Mouse (Mus musculus) gastrocnemius, adult 2 months (tissue): ENCODE data around the gene Atp2c2. TPM values are rescaled to one million over a fixed set of nuclear protein-coding genes. Genes with fewer than 3 reads are reported as not detected.

Source experiments
- DNase-seq: peaks from one replicate; pipeline ENCODE4 v3.0.0; 2022
- H3K27ac ChIP-seq: fragments of 200-600 bp; 2 replicates; pipeline ENCODE4 v1.8.1; 2022; ENCODE audit warnings: mild to moderate bottlenecking
- H3K4me3 ChIP-seq: fragments of 200-600 bp; 2 replicates; pipeline ENCODE4 v1.8.1; 2022; ENCODE audit warnings: mild to moderate bottlenecking, moderate library complexity
- CTCF ChIP-seq: fragments of 200-600 bp; IDR thresholded peaks from 2 replicates; pipeline ENCODE4 v1.8.1; 2022; ENCODE audit warnings: antibody characterized with exemption, mild to moderate bottlenecking, moderate library complexity
- intact Hi-C: fragments of 180-260 bp; cut with DNase I; formaldehyde crosslinking; loops from one replicate; pipeline ENCODE4 v1.15.1; 2025
- total RNA-seq, 2 experiments: library from RNA; stranded (reverse); gene quantifications; 2 replicates each; pipeline ENCODE4 v1.2.3; 2021

The Atp2c2 gene
- total RNA-seq, 2 experiments from 2014 or later: 0.08 to 0.10 TPM

DNA sequence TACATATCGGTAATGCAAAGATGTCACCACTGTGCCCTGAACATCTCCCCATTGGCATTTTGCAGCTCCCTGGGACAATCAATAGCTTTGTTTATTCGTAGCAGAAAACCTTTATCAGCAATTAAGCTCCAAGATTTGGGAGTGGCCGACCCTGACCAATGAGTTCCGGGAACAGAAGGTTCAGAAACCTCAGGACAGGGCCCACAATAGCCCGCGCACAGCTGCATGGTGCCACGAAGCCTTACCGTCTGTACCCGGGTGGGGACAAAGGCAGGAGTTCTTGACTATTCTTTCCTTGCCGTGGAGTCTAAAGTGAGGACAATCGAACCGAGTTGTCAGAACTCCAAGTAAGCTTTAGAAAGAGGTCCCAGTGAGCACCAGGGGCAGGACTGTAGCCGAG lies 32.3 kb downstream of the Atp2c2 start:
- intact Hi-C loops: no loop called here
- TF ChIP-seq CTCF: no peak
- no peak for DNase-seq
- H3K4me3 ChIP-seq: no peak overlapping the region
- no peak overlapping the region for H3K27ac ChIP-seq

DNA sequence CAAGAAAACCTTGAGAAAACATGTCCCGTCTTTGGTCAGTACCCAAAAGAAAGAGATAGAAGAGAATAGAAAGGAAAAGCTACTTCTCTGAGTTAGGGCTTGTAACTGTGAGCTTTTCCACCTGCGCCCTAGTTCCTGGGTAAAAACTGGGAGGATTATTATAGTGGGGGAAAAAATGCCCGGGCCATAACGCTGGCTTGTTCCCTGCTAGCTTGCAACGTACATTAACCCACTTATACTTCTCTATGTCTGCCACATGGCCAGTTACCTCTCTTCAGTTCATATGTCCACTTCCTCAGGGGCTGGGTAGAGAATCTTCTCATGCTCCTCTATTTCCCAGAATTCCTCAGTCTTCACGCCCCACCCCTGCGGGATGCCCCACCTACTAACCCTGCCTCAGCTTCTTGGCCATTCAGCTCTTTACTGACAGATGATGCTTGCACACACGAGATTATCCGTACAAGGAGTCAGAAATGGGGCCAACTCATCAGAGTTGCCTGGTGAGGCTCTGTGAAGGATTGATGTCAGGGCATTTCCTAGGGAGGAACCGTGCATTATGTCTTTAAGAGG lies 36.6 kb downstream of the Atp2c2 start:
- Histone ChIP-seq H3K4me3 (no peak overlapping the region), H3K27ac (no peak overlapping the region)
- intact Hi-C loops: no loop called here
- no peak for DNase-seq
- no peak for TF ChIP-seq CTCF

DNA sequence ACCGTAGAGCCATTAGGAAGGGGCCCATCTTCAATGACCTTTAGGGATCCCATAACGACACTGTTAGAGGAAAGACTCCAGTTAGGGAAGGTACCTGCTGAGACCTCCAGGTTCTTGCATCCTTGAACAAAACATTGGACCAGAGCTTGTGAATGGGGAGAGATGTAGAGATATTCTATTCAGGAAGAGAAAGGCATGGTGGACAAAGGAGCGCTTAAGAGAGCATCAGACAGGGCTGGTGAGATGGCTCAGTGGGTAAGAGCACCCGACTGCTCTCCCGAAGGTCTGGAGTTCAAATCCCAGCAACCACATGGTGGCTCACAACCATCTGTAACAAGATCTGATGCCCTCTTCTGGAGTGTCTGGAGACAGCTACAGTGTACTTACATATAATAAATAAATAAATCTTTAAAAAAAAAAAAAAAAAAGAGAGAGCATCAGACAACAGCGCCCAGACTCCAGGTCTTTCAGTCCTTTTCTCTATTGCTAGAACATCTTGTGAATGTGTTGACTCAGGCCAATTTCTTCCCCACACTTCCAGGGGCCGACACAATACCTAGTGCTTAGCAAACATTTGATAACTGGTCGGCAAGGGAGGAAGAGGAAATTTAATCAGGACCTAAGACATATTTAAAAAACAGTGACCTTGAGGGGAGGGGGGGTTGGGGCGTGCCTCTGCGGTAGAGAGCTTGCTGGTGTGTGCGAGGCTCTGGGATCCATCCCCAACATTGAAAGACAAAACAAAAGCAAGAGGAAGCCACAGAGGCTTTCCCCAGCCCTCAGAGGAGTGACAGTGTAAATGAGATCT lies 37.5 kb downstream of the Atp2c2 start:
- no peak for DNase-seq
- no peak for TF ChIP-seq CTCF
- H3K4me3 ChIP-seq: no peak overlapping the region
- no peak overlapping the region for H3K27ac ChIP-seq
- intact Hi-C loops: no loop called here

DNA sequence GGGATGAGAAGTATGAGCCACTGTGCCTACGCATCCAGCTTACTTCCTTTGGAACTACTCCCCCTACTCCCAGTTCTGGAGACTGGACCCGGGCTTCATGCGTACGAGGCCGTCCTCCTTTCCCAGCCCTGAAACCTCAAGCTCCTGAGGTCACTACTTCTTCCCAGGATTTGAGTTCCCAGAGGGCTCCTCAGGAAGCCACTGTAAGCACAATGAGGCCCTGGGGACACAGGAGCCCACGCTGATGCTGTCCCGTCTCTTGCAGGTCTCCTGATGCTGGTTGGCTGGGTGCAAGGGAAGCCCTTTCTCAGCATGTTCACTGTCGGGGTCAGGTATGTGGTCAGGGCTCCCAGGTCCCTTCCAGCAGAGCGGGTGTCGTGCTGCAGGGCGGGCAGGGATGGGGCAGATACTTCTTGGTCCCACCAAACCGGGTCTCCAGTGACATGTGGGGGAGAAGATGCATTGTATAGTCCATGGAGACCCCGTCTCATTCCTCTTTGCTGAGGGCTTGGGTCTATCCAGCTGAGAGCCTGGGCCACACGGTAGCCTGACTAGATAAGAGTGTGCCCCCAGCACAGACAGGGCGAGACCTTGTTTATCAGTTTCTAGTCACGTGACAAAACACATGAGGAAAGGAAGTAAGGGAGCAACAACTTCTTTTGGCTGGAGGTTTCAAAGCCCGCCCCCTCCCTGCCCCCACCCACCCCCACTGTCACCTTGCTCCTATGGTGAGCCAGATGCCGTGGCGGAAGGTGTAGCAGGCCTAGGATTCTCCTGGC lies 38.5 kb downstream of the Atp2c2 start:
- no peak for DNase-seq
- no peak overlapping the region for H3K4me3 ChIP-seq
- TF ChIP-seq CTCF: no peak
- no peak overlapping the region for H3K27ac ChIP-seq
- intact Hi-C loops: no loop called here

DNA sequence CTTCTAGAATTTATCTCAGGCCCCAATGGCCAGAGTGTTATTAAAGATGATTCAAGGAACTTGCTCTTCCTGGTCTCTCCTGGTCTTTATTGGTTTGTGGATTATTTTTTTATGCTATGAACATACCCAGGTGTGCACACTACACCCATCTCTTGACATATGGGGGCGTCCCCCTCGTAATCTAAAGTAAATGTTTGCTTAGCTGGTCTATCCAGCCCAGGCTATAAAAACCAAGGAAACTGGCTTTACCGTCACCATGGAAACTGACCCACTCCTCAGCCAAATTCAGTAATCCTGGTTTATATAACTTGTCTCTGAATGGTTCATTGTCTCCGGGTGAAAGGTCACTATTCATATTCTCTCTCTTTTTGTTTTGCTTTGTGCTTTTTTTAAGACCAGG lies 40.8 kb downstream of the Atp2c2 start:
- intact Hi-C loops: loop anchor here (5.0 kb wide), 1 partner anchor 43 kb away; no protein-coding TSS in a partner anchor
- no peak for TF ChIP-seq CTCF
- DNase-seq: no peak
- no peak overlapping the region for H3K4me3 ChIP-seq
- H3K27ac ChIP-seq: no peak overlapping the region

DNA sequence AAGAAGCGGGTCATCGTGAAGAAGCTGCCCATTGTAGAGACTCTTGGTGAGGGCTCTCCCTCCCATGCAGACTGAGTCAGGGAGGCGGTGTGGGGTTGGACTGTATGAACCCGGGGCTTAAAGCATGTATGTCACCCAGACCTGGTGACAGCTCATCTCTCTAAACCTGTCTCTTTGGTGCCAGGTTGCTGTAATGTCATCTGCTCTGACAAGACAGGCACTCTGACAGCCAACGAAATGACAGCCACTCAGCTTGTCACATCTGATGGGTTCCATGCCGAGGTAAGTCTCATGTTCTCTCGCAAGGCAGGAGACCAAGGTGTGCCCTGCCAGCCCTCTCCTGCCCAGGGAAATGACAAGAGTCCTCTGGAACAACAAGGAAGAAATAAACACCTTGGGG lies 42.6 kb downstream of the Atp2c2 start:
- no peak for DNase-seq
- Histone ChIP-seq H3K4me3 (no peak overlapping the region), H3K27ac (no peak overlapping the region)
- TF ChIP-seq CTCF: no peak
- intact Hi-C loops: loop anchor here (5.0 kb wide), 1 partner anchor 45 kb away; no protein-coding TSS in a partner anchor

DNA sequence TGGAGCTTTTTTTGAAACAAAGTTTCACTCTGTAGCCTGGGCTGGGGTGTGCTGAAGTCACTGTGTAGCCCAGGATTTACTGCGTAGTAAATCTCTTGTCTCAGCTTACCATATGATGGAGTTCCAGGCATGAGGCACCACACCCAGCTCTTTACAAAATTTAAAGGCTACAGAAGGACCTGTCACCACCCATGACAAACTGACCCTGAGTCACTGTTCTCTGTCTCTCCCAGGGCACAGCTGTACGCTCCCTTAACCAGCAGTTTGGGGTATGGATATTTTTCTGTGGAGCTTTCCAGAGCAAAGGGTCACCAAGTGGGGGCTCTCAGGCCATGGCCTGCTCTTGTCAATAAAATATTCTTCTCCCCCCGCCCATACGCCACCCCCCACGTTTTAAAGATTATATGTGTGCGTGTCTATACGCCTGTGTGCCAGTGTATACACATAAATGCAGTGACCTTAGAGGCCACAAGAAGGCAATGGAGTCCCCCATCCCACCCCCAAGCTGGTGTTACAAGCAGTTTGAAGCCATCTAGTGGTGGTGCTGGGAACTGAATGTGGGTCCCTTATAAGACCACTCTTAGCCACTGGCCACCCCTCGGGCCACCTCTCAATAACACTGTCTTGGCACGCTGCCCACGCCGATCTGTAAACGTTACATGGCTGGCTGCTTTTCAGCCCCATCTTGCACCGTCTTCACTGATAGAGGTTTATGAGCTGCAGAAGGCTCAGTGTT lies 43.6 kb downstream of the Atp2c2 start:
- peak; percentile 67 for TF ChIP-seq CTCF
- DNase-seq: peak; percentile 52
- intact Hi-C loops: loop anchor here (5.0 kb wide), 1 partner anchor 46 kb away; no protein-coding TSS in a partner anchor
- H3K4me3 ChIP-seq: no peak overlapping the region
- no peak overlapping the region for H3K27ac ChIP-seq

DNA sequence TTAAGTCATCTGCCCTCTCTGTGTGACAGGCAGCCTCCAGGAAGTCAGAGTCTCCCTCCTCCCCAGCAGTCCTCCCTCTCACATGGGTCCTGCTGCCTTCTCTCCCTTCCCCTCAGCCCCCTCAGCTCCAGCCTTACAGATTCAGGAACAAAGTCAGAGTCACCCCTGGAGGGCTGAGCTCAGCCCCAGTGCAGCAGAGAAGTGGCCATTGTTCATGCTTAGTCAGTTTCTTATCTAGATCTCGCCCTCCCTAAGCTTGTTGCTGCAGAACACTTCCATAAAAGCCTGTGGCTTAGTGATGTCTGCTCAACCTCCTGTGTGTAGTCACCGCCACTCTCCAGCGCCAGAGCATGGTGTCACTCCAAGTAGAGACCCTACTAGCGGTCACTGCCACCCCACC lies 44.8 kb downstream of the Atp2c2 start:
- no peak overlapping the region for H3K4me3 ChIP-seq
- no peak overlapping the region for H3K27ac ChIP-seq
- intact Hi-C loops: loop anchor here (5.0 kb wide), 1 partner anchor 47 kb away; no protein-coding TSS in a partner anchor
- DNase-seq: no peak
- TF ChIP-seq CTCF: no peak

DNA sequence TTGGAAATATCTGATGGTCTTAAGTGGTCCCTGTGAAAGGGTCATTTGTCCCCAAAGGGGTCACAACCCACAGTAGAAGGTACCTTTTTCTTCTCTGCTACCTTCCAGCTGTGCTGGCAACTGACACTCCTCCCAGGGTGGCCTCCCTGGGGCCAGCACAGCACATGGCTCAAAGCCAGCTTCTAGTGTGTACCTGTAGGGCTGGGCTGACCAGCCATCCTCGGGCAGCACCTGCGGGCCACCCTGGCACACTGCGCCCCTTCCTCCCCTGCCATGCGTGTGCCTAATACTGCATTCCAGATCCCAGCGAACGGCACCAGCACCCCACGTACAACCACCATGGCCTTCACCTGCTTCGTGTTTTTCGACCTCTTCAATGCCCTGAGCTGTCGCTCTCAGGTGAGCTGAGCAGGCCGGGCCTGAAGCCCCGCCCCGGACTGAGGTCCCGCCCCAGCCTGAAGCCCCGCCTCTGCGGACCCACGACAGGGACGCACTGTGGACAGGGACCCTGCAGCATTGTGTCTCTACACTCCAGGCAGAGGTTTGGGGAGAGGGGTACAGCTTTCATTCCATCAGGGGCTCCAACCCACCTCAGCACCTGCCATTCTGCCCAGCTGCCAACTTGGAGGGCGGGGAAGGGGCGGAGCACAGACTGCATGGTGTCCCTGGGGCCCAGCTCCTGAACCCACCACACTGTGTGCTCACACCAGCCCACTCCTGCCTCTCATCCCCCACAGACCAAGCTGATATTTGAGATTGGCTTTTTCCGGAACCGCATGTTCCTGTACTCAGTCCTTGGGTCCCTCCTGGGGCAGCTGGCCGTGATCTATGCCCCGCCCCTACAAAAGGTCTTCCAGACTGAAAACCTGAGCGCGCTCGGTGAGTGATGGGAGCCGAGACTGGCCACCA lies 55.7 kb downstream of the Atp2c2 start:
- no peak for TF ChIP-seq CTCF
- intact Hi-C loops: no loop called here
- peak overlapping the region; percentile 53 for H3K4me3 ChIP-seq
- no peak overlapping the region for H3K27ac ChIP-seq
- no peak for DNase-seq

DNA sequence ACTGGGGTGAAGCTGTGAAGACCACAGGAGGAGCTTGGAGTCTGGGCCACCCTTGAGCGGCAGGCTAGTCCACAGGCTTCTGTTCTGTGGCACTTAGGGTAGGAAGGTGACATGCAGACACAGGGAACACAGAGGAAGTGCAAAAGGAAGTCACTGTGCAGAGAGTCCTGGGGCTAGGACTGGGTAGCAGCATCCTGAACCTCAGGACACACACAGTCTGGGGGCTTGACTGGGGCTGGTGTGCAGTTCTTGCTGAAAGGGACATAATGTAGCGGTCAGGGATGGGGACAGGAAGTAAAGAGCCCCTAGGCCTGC lies 56.3 kb downstream of the Atp2c2 start:
- no peak for TF ChIP-seq CTCF
- H3K27ac ChIP-seq: no peak overlapping the region
- no peak for DNase-seq
- intact Hi-C loops: no loop called here
- H3K4me3 ChIP-seq: no peak overlapping the region

DNA sequence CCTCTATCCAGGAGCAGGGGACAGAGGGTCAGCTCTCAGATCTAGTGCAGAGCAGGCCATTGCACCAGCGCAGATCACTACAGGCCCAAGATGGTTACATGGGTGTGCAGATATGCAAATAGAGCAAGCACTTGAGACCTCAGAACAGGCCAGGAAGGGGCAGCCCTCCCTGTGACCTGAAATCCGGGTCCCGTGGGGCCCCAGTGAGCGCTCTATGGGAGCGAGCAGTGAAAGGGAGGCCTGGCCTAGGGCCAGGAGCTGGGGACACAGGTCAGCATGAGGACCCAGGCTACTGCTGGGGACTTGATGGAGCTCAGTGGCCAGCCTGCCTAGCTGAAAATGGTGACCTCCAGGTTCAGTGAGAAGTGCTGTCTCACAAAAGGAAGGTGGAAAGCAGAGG lies 56.7 kb downstream of the Atp2c2 start:
- no peak overlapping the region for H3K4me3 ChIP-seq
- no peak for TF ChIP-seq CTCF
- intact Hi-C loops: no loop called here
- no peak for DNase-seq
- H3K27ac ChIP-seq: no peak overlapping the region

DNA sequence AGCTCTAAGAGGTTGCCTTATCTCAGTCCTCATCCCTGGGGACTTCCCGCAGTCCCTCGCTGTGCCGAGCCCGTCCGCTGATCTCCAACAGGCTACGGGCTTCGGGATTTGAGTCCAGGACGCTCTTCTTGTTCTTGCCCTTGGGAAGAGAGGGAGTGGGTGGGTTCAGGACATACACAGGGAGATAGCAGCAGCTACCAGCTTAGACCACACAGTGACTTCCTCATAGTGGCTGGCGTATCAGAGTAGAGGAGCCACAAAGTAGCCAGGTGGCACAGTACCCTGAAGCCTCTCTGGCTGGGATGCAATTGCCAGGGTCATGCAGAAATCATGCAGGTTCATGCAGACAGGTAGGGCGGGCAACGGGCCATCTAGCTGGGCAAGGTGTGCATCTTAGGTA lies 61.9 kb downstream of the Atp2c2 start:
- intact Hi-C loops: no loop called here

More for the DNA sequence above, 61.9 kb downstream of the Atp2c2 start:
- no peak overlapping the region for H3K4me3 ChIP-seq
- no peak for TF ChIP-seq CTCF
- no peak overlapping the region for H3K27ac ChIP-seq
- DNase-seq: no peak
